Mouse (Mus musculus) liver, postnatal 0 days (tissue): ENCODE data around the gene Padi3.

Experiments
- CTCF ChIP-seq: sonication (generic); IDR thresholded peaks from 2 replicates; pipeline ENCODE4 v1.5.1; 2016; ENCODE audit warnings: antibody characterized with exemption, low read depth
- EP300 ChIP-seq: IDR thresholded peaks from 2 replicates; pipeline ENCODE4 v1.6.1; 2016; ENCODE audit warnings: antibody characterized with exemption, low read depth, mild to moderate bottlenecking

- TF ChIP-seq CTCF (no peak), EP300 (no peak)
These were observed 22.2 kb downstream of the Padi3 start for GRCm38 (mm10) chr4:140788264-140788663.
